Comparison of ENCODE assay signal across 9 mouse cellular contexts in the genomic region with DNA sequence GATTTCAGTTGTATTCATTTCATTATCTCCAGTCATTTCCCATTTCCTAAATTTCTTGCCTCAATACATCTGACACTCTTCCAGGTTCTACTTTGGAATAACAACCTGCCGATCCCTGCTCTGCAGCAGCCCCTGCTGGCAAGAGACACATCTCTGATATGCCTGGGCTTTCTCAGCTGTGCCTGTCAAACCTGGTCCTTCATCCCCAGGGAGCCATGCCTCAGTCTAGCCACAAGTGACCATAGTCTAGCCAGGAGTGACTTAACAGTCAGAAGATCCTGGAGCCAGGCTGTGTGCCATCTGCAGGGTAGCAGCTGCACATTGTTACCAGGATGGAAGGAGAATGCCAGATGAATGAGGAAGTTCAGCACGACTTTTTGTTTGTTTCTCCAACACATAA.
DNase-seq lines count a peak whose midpoint lies in the region; ATAC-seq and TF ChIP-seq lines count a peak whose summit lies in the region.
"Had no signal": no experiment of that assay in that cellular context is flagged by ENCODE, and none has a peak within 500 bp of the region (broad histone marks: within the 10 kb centered on the region; RNA-seq: fewer than 3 reads in every experiment).

No protein-coding gene starts in this region.

- TF ChIP-seq POLR2A in embryonic fibroblast, embryonic 13.5 days (IDR thresholded peaks at IDR 0.05; ENCODE audit: low read depth, low read length): no peak

- no peaks in the 10 kb centered on the region for H3K4me1 ChIP-seq in embryonic fibroblast, embryonic 13.5 days (ENCODE audit: control insufficient read depth, insufficient read depth, low read length)
- 0 out of 2 replicates have a peak, but pooled peaks cover 2% of the 10 kb centered on the region for H3K4me1 ChIP-seq in hindbrain, embryonic 13.5 days (replicated peaks)
- 0 out of 2 replicates have a peak, but pooled peaks cover 2% of the 10 kb centered on the region for H3K4me1 ChIP-seq in midbrain, embryonic 14.5 days (ENCODE audit: control insufficient read depth, insufficient read depth, low read length)
- H3K4me1 ChIP-seq: liver, embryonic 13.5 days had no signal

- TF ChIP-seq CTCF in embryonic fibroblast, embryonic 13.5 days (IDR thresholded peaks at IDR 0.05; ENCODE audit: borderline replicate concordance, insufficient read depth, low read length): peak; percentile 65

- H3K9ac ChIP-seq in hindbrain, embryonic 13.5 days: no peak overlapping the region
- no peak overlapping the region for H3K9ac ChIP-seq in midbrain, embryonic 14.5 days (replicated peaks; ENCODE audit: low read length)
- H3K9ac ChIP-seq: liver, embryonic 13.5 days had no signal

- 0 out of 2 replicates have a peak, but pooled peaks have one; percentile 32 for ATAC-seq in hindbrain, embryonic 13.5 days (ENCODE audit: low FRiP score)
- ATAC-seq in midbrain, embryonic 14.5 days (ENCODE audit: low FRiP score, low TSS enrichment): no peak

- H3K36me3 ChIP-seq in hindbrain, embryonic 13.5 days: no peaks in the 10 kb centered on the region
- no peaks in the 10 kb centered on the region for H3K36me3 ChIP-seq in midbrain, embryonic 14.5 days (ENCODE audit: control insufficient read depth, insufficient read depth, low read length)
- H3K36me3 ChIP-seq: liver, embryonic 13.5 days had no signal

- no peak overlapping the region for H3K4me3 ChIP-seq in embryonic fibroblast, embryonic 13.5 days (ENCODE audit: insufficient read depth, low read length)
- no peak overlapping the region for H3K4me3 ChIP-seq in hindbrain, embryonic 13.5 days
- no peak overlapping the region for H3K4me3 ChIP-seq in midbrain, embryonic 14.5 days (replicated peaks; ENCODE audit: low read depth, low read length)
- H3K4me3 ChIP-seq: liver, embryonic 13.5 days had no signal

- H3K9me3 ChIP-seq in hindbrain, embryonic 13.5 days: no peaks in the 10 kb centered on the region
- H3K9me3 ChIP-seq in midbrain, embryonic 14.5 days (ENCODE audit: control insufficient read depth, low read length): no peaks in the 10 kb centered on the region
- H3K9me3 ChIP-seq: liver, embryonic 13.5 days had no signal

- no peak overlapping the region for H3K27ac ChIP-seq in embryonic fibroblast, embryonic 13.5 days (ENCODE audit: insufficient read depth, low read length)
- no peak overlapping the region for H3K27ac ChIP-seq in hindbrain, embryonic 13.5 days
- no peak overlapping the region for H3K27ac ChIP-seq in midbrain, embryonic 14.5 days (replicated peaks; ENCODE audit: low read depth, low read length)
- H3K27ac ChIP-seq: liver, embryonic 13.5 days had no signal

- H3K27me3 ChIP-seq in hindbrain, embryonic 13.5 days: no peaks in the 10 kb centered on the region
- no peaks in the 10 kb centered on the region for H3K27me3 ChIP-seq in midbrain, embryonic 14.5 days (ENCODE audit: control insufficient read depth, insufficient read depth, low read length)
- H3K27me3 ChIP-seq: liver, embryonic 13.5 days had no signal

- DNase-seq in A20 (ENCODE audit: low read depth, low spot score) (peak; percentile 4), MN1 (ENCODE audit: low spot score) (peak; percentile 42)
- DNase-seq in left cerebral cortex, adult 8-10 months (ENCODE audit: low spot score in 2 of 2): peak; percentile 12 to 31
- peak; percentile 76 for DNase-seq in midbrain, embryonic 14.5 days
- peak; percentile 32 for DNase-seq in yolk sac, embryonic 10.5 days (ENCODE audit: low spot score)
- no peak for DNase-seq in spleen, adult 18-20 months
- DNase-seq: liver, embryonic 13.5 days had no signal

- WGBS in hindbrain, embryonic 13.5 days: 41% methylated on average over 2 of the region's 2 CpGs
- 54% methylated on average over 2 of the region's 2 CpGs for WGBS in midbrain, embryonic 14.5 days

- no peak overlapping the region for H3K4me2 ChIP-seq in hindbrain, embryonic 13.5 days
- H3K4me2 ChIP-seq in midbrain, embryonic 14.5 days (ENCODE audit: low read length): no peak overlapping the region
- H3K4me2 ChIP-seq: liver, embryonic 13.5 days had no signal

Comparison
In these comparisons a context has a peak if more than half of its experiments do, and no peak if none do; other contexts are left out.
1. DNase-seq: peak in A20 (single experiment), MN1 (single experiment), left cerebral cortex, adult 8-10 months (2 of 2), midbrain, embryonic 14.5 days (single experiment) and yolk sac, embryonic 10.5 days (single experiment); none in spleen, adult 18-20 months (0 of 2).